Mouse (Mus musculus) ES-E14 (cell line): ENCODE results near the gene Epb42.

Experiments
- CHD2 ChIP-seq: IDR thresholded peaks from 2 replicates; pipeline ENCODE4 v1.6.1; 2014; ENCODE audit warnings: mild to moderate bottlenecking, low read depth, low read length, inconsistent platforms
- HCFC1 ChIP-seq: IDR thresholded peaks from 2 replicates; pipeline ENCODE4 v1.6.1; 2012; ENCODE audit warnings: low read length, inconsistent platforms, borderline replicate concordance; ENCODE audit not compliant: insufficient read depth
- MAFK ChIP-seq: IDR thresholded peaks from 2 replicates; pipeline ENCODE4 v1.6.1; 2014; ENCODE audit warnings: mild to moderate bottlenecking, low read depth, low read length, inconsistent platforms; ENCODE audit not compliant: insufficient read depth
- ZC3H11A ChIP-seq: IDR thresholded peaks from 2 replicates; pipeline ENCODE4 v1.6.1; 2012; ENCODE audit warnings: low read depth, mild to moderate bottlenecking, inconsistent platforms, low read length, borderline replicate concordance
- ZNF384 ChIP-seq: IDR thresholded peaks from 2 replicates; pipeline ENCODE4 v1.6.1; 2012; ENCODE audit warnings: low read depth, low read length, inconsistent platforms

DNA sequence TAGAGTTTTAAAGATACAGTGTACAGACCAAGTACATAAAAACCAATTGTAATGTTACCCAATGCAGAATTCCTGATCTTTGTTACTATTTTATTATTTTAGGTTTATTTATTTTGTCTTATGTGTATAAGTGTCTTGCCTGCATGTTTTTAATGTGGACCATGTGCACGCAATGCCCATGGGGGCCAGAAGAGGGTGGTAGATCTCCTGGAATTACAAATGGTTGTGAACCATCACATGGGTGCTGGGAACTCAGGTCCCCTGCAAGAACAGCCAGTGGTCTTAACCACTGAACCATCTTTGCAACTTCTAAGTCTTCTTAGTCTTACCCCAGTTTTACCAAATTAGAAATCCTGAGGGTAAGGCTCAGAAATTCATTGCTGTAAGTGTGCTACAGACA, 51.6 kb downstream of the Epb42 start:
- TF ChIP-seq ZNF384 (no peak), ZC3H11A (no peak), CHD2 (no peak), HCFC1 (no peak), MAFK (no peak)
